Mouse (Mus musculus) cerebellum, postnatal 10 days (tissue): Measurements from ENCODE around the gene Clmn.
"Not testable (repeated sequence)": the region's sequence is repeated elsewhere in the genome, so short reads cannot be mapped to it uniquely, and the experiment has no call there.

ENCODE experiments used
- DNase-seq, 2 experiments: peaks; one replicate each; pipeline ENCODE4 v3.0.0; 2021; ENCODE audit warnings: mixed read lengths in 2 of 2

Gene Clmn

GRCm38 (mm10) chr12:104837111-104837837 lies 27.6 kb downstream of the Clmn start:
- peak; percentile 76 to 80 for DNase-seq

DNA sequence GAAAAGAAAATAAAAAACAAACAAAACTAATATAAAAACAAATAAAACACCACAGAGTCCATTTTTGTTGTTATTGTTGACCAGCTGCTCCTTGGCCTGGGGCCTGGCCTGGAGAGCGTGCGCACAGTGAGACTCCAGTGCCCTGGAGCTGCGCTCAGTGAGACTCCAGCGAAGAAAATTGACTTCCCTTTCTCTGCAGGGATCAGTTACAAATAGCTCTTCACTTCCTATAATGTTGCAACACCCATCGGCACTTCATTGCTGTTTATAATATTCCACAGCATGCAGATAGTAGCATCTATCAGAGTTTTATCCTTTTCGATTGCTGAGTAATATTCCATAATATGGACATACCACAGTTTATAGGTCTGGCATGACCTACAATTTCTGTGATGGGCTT lies 28.6 kb downstream of the Clmn start:
- DNase-seq, result no peak

- DNase-seq, result no peak
Observed at GRCm38 (mm10) chr12:104835369-104836094, 29.3 kb downstream of the Clmn start.

- DNase-seq, result no peak
Observed at GRCm38 (mm10) chr12:104834772-104835171, 30.1 kb downstream of the Clmn start.

GRCm38 (mm10) chr12:104830666-104831435 lies 34.0 kb downstream of the Clmn start:
- no peak for DNase-seq

GRCm38 (mm10) chr12:104830283-104830639 lies 34.6 kb downstream of the Clmn start:
- no peak for DNase-seq

- peak in 1 of 2 experiments; percentile 43 for DNase-seq
Observed at GRCm38 (mm10) chr12:104829596-104830282, 35.1 kb downstream of the Clmn start.

DNA sequence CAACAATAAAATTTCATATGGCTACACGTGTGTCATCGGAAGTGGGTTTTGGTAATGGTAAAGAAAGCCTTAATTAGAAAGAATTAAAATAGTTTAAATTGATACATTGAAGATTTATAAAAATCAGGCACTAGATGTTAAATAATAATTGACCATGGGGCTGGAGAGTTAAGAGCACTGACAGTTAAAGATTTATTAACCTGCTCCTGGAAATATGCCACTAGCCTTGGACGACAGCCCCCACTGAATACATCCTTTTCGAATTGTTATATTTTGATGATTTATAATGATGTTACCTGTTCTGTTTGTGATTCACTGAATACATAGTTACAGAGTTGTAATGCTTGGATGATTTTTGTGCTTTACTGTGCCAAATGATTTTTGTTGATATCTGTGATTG lies 35.9 kb downstream of the Clmn start:
- DNase-seq, result not testable (repeated sequence)

DNA sequence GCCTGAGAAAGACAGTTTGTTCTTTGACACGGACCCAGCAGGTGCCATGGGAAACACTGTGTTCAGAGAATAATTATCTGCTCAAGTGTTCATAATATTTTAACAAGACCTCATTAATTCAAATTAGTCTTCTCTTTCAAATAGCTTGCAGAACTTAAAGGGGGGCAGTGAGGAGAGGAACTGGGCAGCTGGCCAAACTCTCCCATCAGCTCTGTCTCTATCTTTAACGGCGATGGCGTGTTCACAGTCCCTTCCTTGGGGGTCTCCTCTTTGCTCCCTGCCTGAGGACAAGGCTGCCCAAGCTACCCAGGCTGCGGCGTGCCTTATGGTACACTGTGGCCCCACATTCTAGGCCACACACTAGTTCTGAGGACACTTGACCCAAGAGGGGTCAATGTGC lies 37.2 kb downstream of the Clmn start:
- DNase-seq, result no peak

GRCm38 (mm10) chr12:104824907-104825267 lies 40.0 kb downstream of the Clmn start:
- DNase-seq, result no peak

- DNase-seq, result peak; percentile 91 to 92
Observed at GRCm38 (mm10) chr12:104824244-104824906, 40.5 kb downstream of the Clmn start.

DNA sequence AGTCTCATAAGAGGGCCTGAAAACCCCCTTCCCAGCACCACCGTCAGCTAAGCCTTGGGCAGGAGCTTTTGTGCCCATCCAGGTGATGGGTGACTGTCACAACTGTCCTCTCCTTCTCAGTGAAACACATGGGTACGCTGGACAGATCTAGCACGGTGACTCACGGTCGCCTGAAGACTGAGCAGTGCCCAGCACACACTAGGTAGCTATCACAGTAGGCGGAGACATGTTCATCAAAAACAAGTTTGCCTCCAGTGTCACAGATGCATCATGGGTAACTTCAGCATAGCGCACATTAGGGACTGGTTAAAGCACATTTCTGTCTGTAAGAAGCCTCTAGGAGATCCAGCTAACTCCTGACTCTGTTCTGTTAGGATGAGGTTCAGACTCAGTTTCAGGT lies 41.2 kb downstream of the Clmn start:
- DNase-seq, result no peak

GRCm38 (mm10) chr12:104822838-104823599 lies 41.9 kb downstream of the Clmn start:
- DNase-seq, result no peak

DNA sequence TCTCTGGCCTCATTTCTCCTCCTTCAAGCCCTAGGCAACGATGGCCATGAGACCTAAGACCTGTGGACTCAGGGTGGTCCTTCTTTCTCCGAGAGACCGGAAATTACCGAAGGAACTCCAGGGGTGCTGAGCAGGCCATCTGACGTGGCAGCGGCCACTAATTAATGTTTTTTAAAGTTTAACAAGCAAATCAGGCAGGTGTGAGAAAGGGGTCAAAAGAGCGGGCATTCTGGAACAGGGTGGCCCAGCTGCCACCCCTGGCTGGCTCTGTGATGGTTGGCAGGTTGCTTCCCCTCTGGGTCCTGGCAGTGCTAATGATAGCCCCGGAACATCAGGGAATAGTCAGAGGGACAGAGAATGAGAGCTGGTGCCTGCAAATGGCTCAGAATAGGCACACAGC lies 42.7 kb downstream of the Clmn start:
- peak in 1 of 2 experiments; percentile 52 for DNase-seq

DNA sequence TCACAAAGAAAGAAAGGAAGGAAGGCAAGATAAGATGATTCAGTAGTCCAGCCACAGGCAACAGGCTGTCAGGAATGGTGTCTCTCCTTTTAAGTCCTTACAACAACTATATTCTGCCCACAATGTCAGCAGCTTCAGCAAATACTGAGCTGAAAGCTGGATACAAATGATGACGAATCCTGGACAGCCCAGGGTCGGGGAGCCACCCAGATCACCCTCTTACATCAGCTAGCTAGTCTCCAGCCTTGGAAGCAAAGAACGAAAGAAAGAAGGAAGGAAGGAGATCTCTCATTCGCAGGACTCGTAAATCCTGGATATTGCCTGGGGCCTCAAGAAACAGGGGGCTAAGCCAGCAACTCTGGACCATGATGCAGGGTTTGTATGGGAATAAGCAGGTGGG lies 44.8 kb downstream of the Clmn start:
- no peak for DNase-seq

DNA sequence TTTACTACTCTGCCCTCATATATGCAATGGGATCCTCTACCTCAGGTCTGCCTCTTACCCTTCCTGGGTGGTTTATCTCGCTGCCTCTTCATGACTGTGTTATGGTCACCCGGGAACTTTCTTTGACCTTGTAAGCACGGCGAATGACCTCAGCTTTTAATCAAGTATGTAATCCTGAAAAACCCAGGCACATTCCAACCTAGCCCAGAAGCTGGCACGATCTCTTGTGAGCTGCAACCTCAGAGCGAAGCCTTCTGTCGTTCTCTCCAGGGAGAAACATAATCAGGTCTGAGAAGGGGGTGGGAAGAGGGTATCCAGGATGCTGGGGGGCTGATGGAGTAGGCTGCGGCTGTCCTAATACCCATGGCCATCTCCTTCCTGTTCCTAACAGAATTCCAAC lies 45.8 kb downstream of the Clmn start:
- DNase-seq, result peak in 1 of 2 experiments; percentile 47

DNA sequence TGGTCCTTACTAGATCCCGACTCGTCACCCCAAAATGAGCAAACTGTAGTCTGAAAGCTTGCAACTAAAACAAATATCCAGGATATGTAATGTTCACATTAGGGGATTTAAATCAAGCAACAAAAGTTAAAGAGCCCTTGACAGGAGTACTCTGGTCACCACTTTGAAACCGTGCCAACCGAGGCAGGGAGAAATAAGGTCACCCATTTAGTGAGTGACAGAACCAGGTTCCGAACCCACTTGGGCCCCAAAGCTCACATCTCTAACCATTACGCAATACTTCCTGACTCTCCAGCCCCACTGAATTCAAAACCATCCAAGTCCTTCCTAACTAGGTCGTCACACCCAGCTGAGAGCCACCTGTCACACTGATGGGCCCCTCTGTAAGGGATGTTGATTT lies 46.8 kb downstream of the Clmn start:
- DNase-seq, result peak in 1 of 2 experiments; percentile 32

DNA sequence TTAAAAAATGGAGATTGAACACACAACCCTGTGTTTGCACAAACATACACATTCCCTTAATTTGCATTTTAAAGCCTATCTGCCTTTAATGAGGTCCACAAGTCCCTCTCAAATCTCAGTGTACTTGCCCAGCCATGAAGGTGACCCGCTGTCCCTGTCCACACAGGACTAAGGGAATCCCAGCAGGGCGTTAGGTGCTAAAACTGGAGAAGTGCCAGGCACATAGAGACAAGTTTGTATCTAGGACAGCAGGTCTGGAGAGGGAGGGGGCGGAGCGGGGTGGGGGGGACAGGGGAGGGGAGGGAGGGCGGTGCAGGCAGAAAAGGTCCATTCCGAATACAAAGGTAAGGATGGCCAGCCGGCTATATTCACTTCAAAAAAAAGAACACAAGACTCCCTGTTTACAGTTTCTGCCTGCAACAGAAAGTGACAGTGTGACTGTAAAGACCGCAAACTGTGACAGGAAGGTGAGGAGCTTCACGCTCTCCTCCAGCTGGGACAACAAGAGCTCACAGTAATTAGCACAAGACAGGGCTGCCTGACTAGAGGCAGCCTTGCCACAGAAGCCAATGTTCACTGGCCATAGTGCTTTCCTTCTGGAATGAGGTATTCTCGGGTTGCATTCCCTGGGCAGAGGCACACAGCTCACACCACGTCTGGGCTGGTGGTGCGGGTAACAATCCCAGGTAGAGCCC lies 47.6 kb downstream of the Clmn start:
- DNase-seq, result no peak

DNA sequence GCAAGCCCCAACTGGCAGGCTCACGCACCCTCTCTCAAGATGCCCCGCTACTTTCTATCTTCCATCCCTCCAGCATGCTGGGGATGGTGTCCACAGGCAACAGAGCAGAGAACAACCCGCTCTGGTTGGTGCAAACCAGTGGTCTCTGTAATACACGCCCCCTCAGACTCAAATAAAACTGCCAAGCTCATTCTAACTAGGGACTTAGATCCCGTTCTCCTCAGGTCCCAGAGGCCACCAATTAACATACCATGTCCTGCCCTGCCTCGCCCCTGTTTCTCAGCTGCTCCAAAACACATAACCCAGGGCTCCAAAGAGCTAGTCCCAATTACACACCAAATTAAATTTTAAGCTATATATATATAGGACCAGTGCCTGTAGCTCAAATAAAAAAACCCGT lies 50.6 kb downstream of the Clmn start:
- DNase-seq, result no peak

DNA sequence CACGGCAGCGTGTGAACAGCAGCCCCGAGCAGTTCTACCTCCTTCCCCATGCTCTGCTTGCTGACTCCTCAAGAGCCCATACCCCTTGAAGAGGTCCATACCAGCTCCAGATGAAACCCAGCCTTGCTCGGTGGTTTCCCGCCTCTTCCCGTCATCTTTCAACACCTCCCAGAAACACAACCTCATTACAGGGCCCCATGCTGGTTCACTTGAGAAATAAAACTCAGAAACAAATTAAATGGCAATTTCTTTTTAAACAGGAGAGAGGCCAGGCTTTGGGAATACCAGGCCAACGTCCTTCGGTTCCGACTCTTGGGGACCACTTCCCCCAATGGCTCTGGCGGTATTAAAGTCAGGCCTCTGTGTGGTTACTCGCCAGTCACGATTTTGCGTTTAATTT lies 51.1 kb downstream of the Clmn start:
- no peak for DNase-seq

DNA sequence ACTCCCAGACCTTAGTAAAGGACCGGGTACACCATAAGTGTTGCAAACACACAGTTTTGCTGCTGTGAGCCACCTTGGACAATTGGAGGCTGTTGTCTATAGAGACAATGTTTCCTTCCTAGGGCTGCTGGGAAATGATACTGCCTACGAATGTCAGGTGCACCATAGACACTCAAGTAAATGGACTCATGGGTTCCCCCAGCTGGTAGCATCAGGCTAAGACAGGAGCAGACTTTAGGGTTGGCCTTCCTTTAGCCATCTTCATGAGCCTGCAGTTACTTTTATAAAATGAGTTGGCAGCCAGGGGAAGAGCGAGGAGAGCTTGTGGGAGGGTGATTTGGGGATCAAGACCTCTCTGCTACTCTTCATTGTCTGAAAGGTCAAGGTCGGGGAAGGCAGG lies 52.2 kb downstream of the Clmn start:
- peak; percentile 58 to 61 for DNase-seq
